Mouse (Mus musculus): ENCODE data around the gene Lrch3.

GRCm38 (mm10) chr16:33010166-33010565, 96.3 kb downstream of the Lrch3 start:
- no peak for TF ChIP-seq CTCF (IDR thresholded peaks at IDR 0.05; ENCODE audit: borderline replicate concordance, insufficient read depth, low read depth, low read length)
- TF ChIP-seq POLR2A (IDR thresholded peaks at IDR 0.05; ENCODE audit: borderline replicate concordance, insufficient read depth, low read length) = no peak
